In genomic region chr9:95598179-95598721, GRCm38 (mm10) we compare ENCODE assay signal across 8 mouse cellular contexts. TPM values are rescaled to one million over a fixed set of nuclear protein-coding genes. Genes with fewer than 3 reads are reported as not detected.
DNase-seq lines count a peak whose midpoint lies in the region; ATAC-seq and TF ChIP-seq lines count a peak whose summit lies in the region.
"Had no signal": no experiment of that assay in that cellular context is flagged by ENCODE, and none has a peak within 500 bp of the region (broad histone marks: within the 10 kb centered on the region; RNA-seq: fewer than 3 reads in every experiment).

No protein-coding gene starts in this region.

- H3K4me1 ChIP-seq in kidney, embryonic 16.5 days (ENCODE audit: insufficient read depth, low read length) = no peaks in the 10 kb centered on the region
- H3K4me1 ChIP-seq in heart, embryonic 16.5 days (ENCODE audit: control insufficient read depth, insufficient read depth, low read length) = no peaks in the 10 kb centered on the region; the same call in 1 of the 2 replicates
- H3K4me1 ChIP-seq in liver, postnatal 0 days (ENCODE audit: insufficient read depth) = no peaks in the 10 kb centered on the region

- H3K4me3 ChIP-seq in kidney, embryonic 16.5 days (ENCODE audit: low read length) = no peak overlapping the region; the same call in 1 of the 2 replicates
- H3K4me3 ChIP-seq in heart, embryonic 16.5 days (ENCODE audit: low read length) = peak overlapping the region; percentile 28; the same call in 1 of the 2 replicates
- H3K4me3 ChIP-seq in liver, postnatal 0 days (ENCODE audit: low read depth, low read length) = no peak overlapping the region

- no peak for TF ChIP-seq EP300 in liver, postnatal 0 days (IDR thresholded peaks at IDR 0.05; ENCODE audit: low read depth)

- no peaks in the 10 kb centered on the region for H3K27me3 ChIP-seq in kidney, embryonic 16.5 days (ENCODE audit: insufficient read depth, low read length)
- H3K27me3 ChIP-seq in heart, embryonic 16.5 days (ENCODE audit: control insufficient read depth, insufficient read depth, low read length) = no peaks in the 10 kb centered on the region
- 0 out of 2 replicates have a peak, but pooled peaks cover 3% of the 10 kb centered on the region for H3K27me3 ChIP-seq in liver, postnatal 0 days (ENCODE audit: insufficient read depth, low read length)

- H3K27ac ChIP-seq in kidney, embryonic 16.5 days (ENCODE audit: low read length) = no peak overlapping the region
- H3K27ac ChIP-seq in heart, embryonic 16.5 days (ENCODE audit: low read length) = no peak overlapping the region
- no peak overlapping the region for H3K27ac ChIP-seq in liver, postnatal 0 days (ENCODE audit: low read depth)

- no peak for ATAC-seq in kidney, embryonic 16.5 days (ENCODE audit: low FRiP score, low TSS enrichment)
- no peak for ATAC-seq in heart, embryonic 16.5 days (replicated peaks; ENCODE audit: extremely low read depth, insufficient read depth, low FRiP score)
- ATAC-seq in liver, postnatal 0 days = no peak

- no peaks in the 10 kb centered on the region for H3K9me3 ChIP-seq in kidney, embryonic 16.5 days (ENCODE audit: low read length)
- H3K9me3 ChIP-seq in heart, embryonic 16.5 days (replicated peaks; ENCODE audit: control insufficient read depth, low read length) = no peaks in the 10 kb centered on the region
- H3K9me3 ChIP-seq in liver, postnatal 0 days (ENCODE audit: low read length) = no peaks in the 10 kb centered on the region

- TF ChIP-seq CTCF in liver, postnatal 0 days (IDR thresholded peaks at IDR 0.05; ENCODE audit: low read depth) = no peak

- H3K36me3 ChIP-seq in kidney, embryonic 16.5 days (ENCODE audit: insufficient read depth, low read length) = no peaks in the 10 kb centered on the region
- no peaks in the 10 kb centered on the region for H3K36me3 ChIP-seq in heart, embryonic 16.5 days (ENCODE audit: control insufficient read depth, insufficient read depth)
- H3K36me3 ChIP-seq in liver, postnatal 0 days (replicated peaks; ENCODE audit: insufficient read depth, low read length) = no peaks in the 10 kb centered on the region

- H3K9ac ChIP-seq in kidney, embryonic 16.5 days (replicated peaks; ENCODE audit: low read length) = no peak overlapping the region
- no peak overlapping the region for H3K9ac ChIP-seq in heart, embryonic 16.5 days (ENCODE audit: low read length)
- H3K9ac ChIP-seq in liver, postnatal 0 days (replicated peaks) = peak overlapping the region; percentile 16; the same call in 1 of the 2 replicates

- WGBS in kidney, embryonic 16.5 days = 48% methylated on average over 19 of the region's 19 CpGs
- 38% methylated on average over 19 of the region's 19 CpGs for WGBS in heart, embryonic 16.5 days
- 53% methylated on average over 19 of the region's 19 CpGs for WGBS in liver, postnatal 0 days (ENCODE audit: insufficient replicate concordance)

- H3K4me2 ChIP-seq in kidney, embryonic 16.5 days (replicated peaks; ENCODE audit: low read depth, low read length) = peak overlapping the region; percentile 26
- peak overlapping the region; percentile 54 for H3K4me2 ChIP-seq in heart, embryonic 16.5 days (ENCODE audit: low read depth, low read length)
- H3K4me2 ChIP-seq in liver, postnatal 0 days (ENCODE audit: low read depth, low read length) = 0 out of 2 replicates have a peak overlapping the region, but pooled peaks have one; percentile 9

- no peak for DNase-seq in kidney, postnatal 14 days
- DNase-seq in embryo, embryonic 10.5 days (ENCODE audit: low spot score) = peak; percentile 20
- DNase-seq in liver, postnatal 0 days = no peak
- no peak for DNase-seq in layer of hippocampus, adult 9-10 months (ENCODE audit: low spot score)
- no peak for DNase-seq in urinary bladder, postnatal 36 days (ENCODE audit: low spot score in 2 of 2)
- DNase-seq: spleen, adult 18-20 months had no signal

RNA-seq across cellular contexts. Expression of gene Paqr9, which starts 38.8 kb away (rescaled TPM):
- 0.81 and 1.00 TPM in 2 replicates for polyA plus RNA-seq in kidney, embryonic 16.5 days (2015; fragmentation: Nextera tagmentation; extraction: Ambion mirVana)
- 0.47 and 0.58 TPM in 2 replicates for polyA plus RNA-seq in heart, embryonic 16.5 days (2015; fragmentation: Nextera tagmentation; extraction: Ambion mirVana)
- polyA plus RNA-seq in liver, postnatal 0 days (2015; fragmentation: Nextera tagmentation; extraction: Ambion mirVana) = 63.6 and 68.7 TPM in 2 replicates

RNA-seq across cellular contexts. Expression of gene Pcolce2, which starts 39.2 kb away (rescaled TPM):
- 1.00 and 1.3 TPM in 2 replicates for polyA plus RNA-seq in kidney, embryonic 16.5 days (2015; fragmentation: Nextera tagmentation; extraction: Ambion mirVana)
- 1.7 and 2.8 TPM in 2 replicates for polyA plus RNA-seq in heart, embryonic 16.5 days (2015; fragmentation: Nextera tagmentation; extraction: Ambion mirVana)
- polyA plus RNA-seq in liver, postnatal 0 days (2015; fragmentation: Nextera tagmentation; extraction: Ambion mirVana) = 15.7 and 20.6 TPM in 2 replicates

Comparison
In these comparisons a context has a peak if more than half of its experiments do, and no peak if none do; other contexts are left out.
1. RNA of gene Paqr9, which starts 38.8 kb away (polyA plus RNA-seq): 63.6 to 68.7 TPM in liver, postnatal 0 days; 0.81 to 1.00 TPM in kidney, embryonic 16.5 days and 0.47 to 0.58 TPM in heart, embryonic 16.5 days; every median in the first group is over 10 times any median in the second.
2. Peak in every context shown above with its lines, with median percentiles within 50 percentile points of each other: H3K4me2 ChIP-seq.